Mouse (Mus musculus): ENCODE data around the gene Cdk6. TPM values are rescaled to one million over a fixed set of nuclear protein-coding genes. Genes with fewer than 3 reads are reported as not detected.
A peak's percentile ranks its signal among the peaks of the same experiment; 100 is the strongest.
"Not testable (repeated sequence)": the region's sequence is repeated elsewhere in the genome, so short reads cannot be mapped to it uniquely, and the experiment has no call there.

The Cdk6 gene
- polyA plus RNA-seq, 1 experiment from 2014 or later, result 16.6 TPM

DNA sequence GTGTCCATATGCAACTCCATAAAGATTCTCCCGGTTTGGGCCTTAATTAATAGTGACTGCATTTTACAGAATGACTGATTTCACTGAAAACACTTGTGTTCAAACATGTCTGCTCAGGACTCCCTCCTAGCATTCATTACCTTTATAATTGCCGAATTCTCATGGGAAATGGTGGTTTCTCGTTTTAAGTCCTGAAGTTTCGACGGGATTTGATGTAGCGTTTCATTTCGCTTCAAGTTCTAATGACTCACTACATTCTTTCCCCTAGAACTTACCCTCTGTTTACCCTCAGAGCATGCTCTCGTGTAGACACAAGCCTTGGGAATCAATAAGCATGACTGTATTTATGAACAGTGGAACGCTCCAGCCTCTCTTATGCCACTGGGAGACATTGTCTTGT, 66.6 kb downstream of the Cdk6 start:
- DNase-seq (ENCODE audit: low spot score) (no peak), ATAC-seq (ENCODE audit: low FRiP score, low TSS enrichment) (no peak)
- H3K36me3 ChIP-seq (ENCODE audit: control insufficient read depth, insufficient read depth, low read length), result no peaks in the 10 kb centered on the region
- TF ChIP-seq CTCF (IDR thresholded peaks at IDR 0.05; ENCODE audit: low read depth) (no peak), EP300 (optimal IDR thresholded peaks at IDR 0.05) (no peak)
- H3K4me1 ChIP-seq (replicated peaks; ENCODE audit: control insufficient read depth, insufficient read depth), result no peaks in the 10 kb centered on the region
- no peaks in the 10 kb centered on the region for H3K27me3 ChIP-seq (ENCODE audit: control insufficient read depth, insufficient read depth, low read length)
- H3K27ac ChIP-seq (replicated peaks), result no peak overlapping the region
- H3K4me2 ChIP-seq (replicated peaks; ENCODE audit: low read depth), result no peak overlapping the region
- WGBS, result 54% methylated on average over 9 of the region's 9 CpGs
- no peaks in the 10 kb centered on the region for H3K9me3 ChIP-seq (ENCODE audit: control insufficient read depth, low read length)
- H3K4me3 ChIP-seq (ENCODE audit: low read depth, low read length), result no peak overlapping the region
- no peak overlapping the region for H3K9ac ChIP-seq (ENCODE audit: low read length)

DNA sequence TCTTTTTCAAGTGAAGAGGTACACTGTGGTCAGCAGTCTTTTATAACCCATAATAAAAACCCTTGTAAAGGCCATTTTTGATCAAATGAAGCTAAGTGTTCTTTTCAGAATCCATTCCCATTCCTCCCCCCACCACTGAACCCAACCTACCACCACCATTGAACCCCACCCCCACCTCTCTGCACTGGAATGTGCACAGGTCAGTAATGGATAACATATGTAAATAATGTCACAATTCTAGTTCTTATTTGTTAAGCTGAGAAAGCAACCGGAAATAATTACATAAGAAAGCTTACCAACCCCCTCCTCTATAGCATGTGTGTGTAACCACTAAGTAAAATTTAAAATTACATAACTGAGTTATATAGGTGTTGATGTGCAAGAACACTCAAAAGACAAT, 76.9 kb downstream of the Cdk6 start:
- H3K9ac ChIP-seq (ENCODE audit: low read length); H3K4me2 ChIP-seq (replicated peaks; ENCODE audit: low read depth); H3K36me3 ChIP-seq (ENCODE audit: control insufficient read depth, insufficient read depth, low read length); H3K4me3 ChIP-seq (ENCODE audit: low read depth, low read length); H3K27ac ChIP-seq (replicated peaks); H3K4me1 ChIP-seq (replicated peaks; ENCODE audit: control insufficient read depth, insufficient read depth); H3K27me3 ChIP-seq (ENCODE audit: control insufficient read depth, insufficient read depth, low read length); H3K9me3 ChIP-seq (ENCODE audit: control insufficient read depth, low read length); DNase-seq (ENCODE audit: low spot score): not testable (repeated sequence)
- peak; percentile 72; the same call in 1 of the 2 replicates for ATAC-seq (ENCODE audit: low FRiP score, low TSS enrichment)
- 56% methylated on average over 1 of the region's 1 CpGs for WGBS

GRCm38 (mm10) chr5:3420094-3420831, 79.0 kb downstream of the Cdk6 start:
- H3K4me3 ChIP-seq (ENCODE audit: low read depth, low read length), result no peak overlapping the region
- H3K4me1 ChIP-seq (replicated peaks; ENCODE audit: control insufficient read depth, insufficient read depth), result no peaks in the 10 kb centered on the region
- 81% methylated on average over 10 of the region's 10 CpGs for WGBS
- H3K36me3 ChIP-seq (ENCODE audit: control insufficient read depth, insufficient read depth, low read length), result no peaks in the 10 kb centered on the region
- H3K9ac ChIP-seq (ENCODE audit: low read length), result no peak overlapping the region
- H3K4me2 ChIP-seq (replicated peaks; ENCODE audit: low read depth), result no peak overlapping the region
- H3K27me3 ChIP-seq (ENCODE audit: control insufficient read depth, insufficient read depth, low read length), result no peaks in the 10 kb centered on the region
- H3K9me3 ChIP-seq (ENCODE audit: control insufficient read depth, low read length), result no peaks in the 10 kb centered on the region
- no peak for DNase-seq (ENCODE audit: low spot score)
- TF ChIP-seq EP300 (optimal IDR thresholded peaks at IDR 0.05), result no peak
- TF ChIP-seq CTCF (IDR thresholded peaks at IDR 0.05; ENCODE audit: low read depth), result no peak
- H3K27ac ChIP-seq (replicated peaks), result no peak overlapping the region
- ATAC-seq (ENCODE audit: low FRiP score, low TSS enrichment), result no peak

DNA sequence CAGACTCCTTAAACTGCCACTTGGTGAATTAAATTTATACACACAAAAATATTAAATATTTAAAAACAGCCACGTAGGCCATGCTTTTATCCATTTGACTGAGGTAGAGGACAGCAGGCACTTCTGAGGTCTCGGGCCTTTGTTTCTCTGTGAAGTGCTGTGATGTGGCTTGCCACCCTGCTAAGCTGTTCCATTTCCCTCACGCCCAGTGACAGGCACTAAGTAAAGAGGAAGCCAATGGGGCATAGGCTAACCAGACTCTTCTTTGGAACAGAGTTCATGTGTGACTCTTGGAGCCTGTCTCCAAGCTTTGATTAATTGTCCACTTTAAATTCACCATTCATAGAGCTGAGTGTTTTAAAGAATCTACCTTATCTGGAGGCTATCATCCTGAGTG, 79.5 kb downstream of the Cdk6 start:
- no peak for ATAC-seq (ENCODE audit: low FRiP score, low TSS enrichment)
- Histone ChIP-seq H3K9ac (ENCODE audit: low read length) (no peak overlapping the region), H3K27me3 (ENCODE audit: control insufficient read depth, insufficient read depth, low read length) (no peaks in the 10 kb centered on the region), H3K9me3 (ENCODE audit: control insufficient read depth, low read length) (no peaks in the 10 kb centered on the region), H3K4me3 (ENCODE audit: low read depth, low read length) (no peak overlapping the region), H3K4me2 (replicated peaks; ENCODE audit: low read depth) (no peak overlapping the region), H3K27ac (replicated peaks) (no peak overlapping the region), H3K4me1 (replicated peaks; ENCODE audit: control insufficient read depth, insufficient read depth) (no peaks in the 10 kb centered on the region), H3K36me3 (ENCODE audit: control insufficient read depth, insufficient read depth, low read length) (no peaks in the 10 kb centered on the region)
- DNase-seq (ENCODE audit: low spot score), result no peak
- TF ChIP-seq CTCF (IDR thresholded peaks at IDR 0.05; ENCODE audit: low read depth) (no peak), EP300 (optimal IDR thresholded peaks at IDR 0.05) (no peak)
- WGBS, result 86% methylated on average over 3 of the region's 3 CpGs

DNA sequence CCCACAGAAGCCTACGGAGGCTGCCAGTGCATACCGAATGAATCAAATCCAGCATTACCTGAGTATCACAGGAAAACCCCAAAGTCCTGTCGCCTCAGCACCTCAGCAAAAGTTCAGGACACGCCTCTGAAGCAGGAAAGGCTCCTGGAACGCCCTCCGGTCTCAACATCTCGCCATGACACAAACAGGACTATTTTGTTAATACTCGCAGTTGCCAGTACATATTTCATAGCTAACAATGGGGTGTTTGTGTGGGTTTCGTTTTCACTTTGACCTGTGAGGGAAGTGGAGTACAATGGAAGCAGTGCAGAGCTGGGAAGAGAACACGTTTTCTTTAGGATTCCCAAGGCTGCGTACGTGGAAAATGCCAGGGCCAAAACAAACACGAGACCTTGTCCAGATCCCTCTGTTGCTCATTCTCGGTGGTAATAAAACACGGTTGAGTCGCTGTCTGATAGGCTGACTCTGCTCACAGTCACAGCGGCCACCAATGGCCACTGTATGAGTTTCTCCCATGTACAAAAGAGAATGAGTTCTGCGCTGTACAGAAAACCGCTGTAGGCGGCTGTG, 91.9 kb downstream of the Cdk6 start:
- not testable (repeated sequence) for H3K36me3 ChIP-seq (ENCODE audit: control insufficient read depth, insufficient read depth, low read length); H3K4me2 ChIP-seq (replicated peaks; ENCODE audit: low read depth); DNase-seq (ENCODE audit: low spot score); ATAC-seq (ENCODE audit: low FRiP score, low TSS enrichment); H3K4me1 ChIP-seq (replicated peaks; ENCODE audit: control insufficient read depth, insufficient read depth); H3K27ac ChIP-seq (replicated peaks); H3K9ac ChIP-seq (ENCODE audit: low read length); H3K9me3 ChIP-seq (ENCODE audit: control insufficient read depth, low read length); H3K4me3 ChIP-seq (ENCODE audit: low read depth, low read length); H3K27me3 ChIP-seq (ENCODE audit: control insufficient read depth, insufficient read depth, low read length)
- WGBS, result 67% methylated on average over 19 of the region's 20 CpGs

- not testable (repeated sequence) for H3K27ac ChIP-seq (replicated peaks); H3K27me3 ChIP-seq (ENCODE audit: control insufficient read depth, insufficient read depth, low read length); H3K9ac ChIP-seq (ENCODE audit: low read length); H3K4me3 ChIP-seq (ENCODE audit: low read depth, low read length); DNase-seq (ENCODE audit: low spot score); H3K36me3 ChIP-seq (ENCODE audit: control insufficient read depth, insufficient read depth, low read length); H3K9me3 ChIP-seq (ENCODE audit: control insufficient read depth, low read length); ATAC-seq (ENCODE audit: low FRiP score, low TSS enrichment); H3K4me2 ChIP-seq (replicated peaks; ENCODE audit: low read depth); H3K4me1 ChIP-seq (replicated peaks; ENCODE audit: control insufficient read depth, insufficient read depth)
- 88% methylated on average over 5 of the region's 5 CpGs for WGBS
These were observed 92.8 kb downstream of the Cdk6 start for GRCm38 (mm10) chr5:3434105-3434504.

GRCm38 (mm10) chr5:3438453-3439003, 97.2 kb downstream of the Cdk6 start:
- H3K4me2 ChIP-seq (replicated peaks; ENCODE audit: low read depth); H3K4me3 ChIP-seq (ENCODE audit: low read depth, low read length); H3K36me3 ChIP-seq (ENCODE audit: control insufficient read depth, insufficient read depth, low read length); ATAC-seq (ENCODE audit: low FRiP score, low TSS enrichment); H3K4me1 ChIP-seq (replicated peaks; ENCODE audit: control insufficient read depth, insufficient read depth); H3K9ac ChIP-seq (ENCODE audit: low read length); H3K27me3 ChIP-seq (ENCODE audit: control insufficient read depth, insufficient read depth, low read length); H3K27ac ChIP-seq (replicated peaks); DNase-seq (ENCODE audit: low spot score); H3K9me3 ChIP-seq (ENCODE audit: control insufficient read depth, low read length): not testable (repeated sequence)
- 76% methylated on average over 9 of the region's 9 CpGs for WGBS

DNA sequence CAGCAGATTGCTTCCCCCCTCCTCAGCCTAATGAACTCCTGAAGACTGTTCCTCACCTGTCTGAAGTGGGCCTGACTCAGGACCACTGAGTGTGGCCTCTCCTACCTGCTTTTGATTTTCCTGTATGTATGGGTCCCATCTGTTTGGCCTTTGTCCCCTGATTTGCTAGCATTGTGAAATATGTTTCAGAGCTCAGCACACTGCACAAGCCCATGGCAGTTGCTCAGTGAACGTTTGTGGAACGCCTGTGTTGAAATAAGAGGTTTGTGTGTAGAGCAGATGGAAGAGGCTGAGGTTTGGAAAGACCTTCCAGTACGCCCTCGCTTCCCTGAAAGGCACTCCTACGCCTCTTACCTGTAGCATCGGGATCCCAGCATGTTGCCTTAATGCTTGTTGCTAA, 98.1 kb downstream of the Cdk6 start:
- not testable (repeated sequence) for H3K9me3 ChIP-seq (ENCODE audit: control insufficient read depth, low read length); H3K4me3 ChIP-seq (ENCODE audit: low read depth, low read length); ATAC-seq (ENCODE audit: low FRiP score, low TSS enrichment); H3K27me3 ChIP-seq (ENCODE audit: control insufficient read depth, insufficient read depth, low read length); DNase-seq (ENCODE audit: low spot score); H3K9ac ChIP-seq (ENCODE audit: low read length); H3K4me2 ChIP-seq (replicated peaks; ENCODE audit: low read depth); H3K4me1 ChIP-seq (replicated peaks; ENCODE audit: control insufficient read depth, insufficient read depth); H3K27ac ChIP-seq (replicated peaks); H3K36me3 ChIP-seq (ENCODE audit: control insufficient read depth, insufficient read depth, low read length)
- 74% methylated on average over 6 of the region's 6 CpGs for WGBS
